Mouse (Mus musculus): ENCODE results near the gene Snai3. TPM values are rescaled to one million over a fixed set of nuclear protein-coding genes. Genes with fewer than 3 reads are reported as not detected.

The Snai3 gene
- total RNA-seq, 1 experiment from 2014 or later = not detected

GRCm38 (mm10) chr8:122459218-122459900 lies 1.2 kb downstream of the Snai3 start:
- no peak for DNase-seq

- no peak for DNase-seq
Observed at GRCm38 (mm10) chr8:122457171-122457570, 3.4 kb downstream of the Snai3 start.

- no peak for DNase-seq
Observed at GRCm38 (mm10) chr8:122454409-122454808, 6.1 kb downstream of the Snai3 start.

GRCm38 (mm10) chr8:122452154-122452553 lies 8.4 kb downstream of the Snai3 start:
- DNase-seq = no peak

GRCm38 (mm10) chr8:122451161-122451703 lies 9.3 kb downstream of the Snai3 start:
- no peak for DNase-seq

- DNase-seq = peak; percentile 44
Observed at GRCm38 (mm10) chr8:122445203-122445602, 15.3 kb downstream of the Snai3 start.

- peak; percentile 89 for DNase-seq
Observed at GRCm38 (mm10) chr8:122444058-122444748, 16.3 kb downstream of the Snai3 start.

- DNase-seq = peak; percentile 99
Observed at GRCm38 (mm10) chr8:122443262-122444006, 17.1 kb downstream of the Snai3 start, which contains the start of gene Mvd. Gene Mvd, minus strand, starts transcription at chr8:122443422.

GRCm38 (mm10) chr8:122442781-122443180 lies 17.8 kb downstream of the Snai3 start:
- no peak for DNase-seq

- DNase-seq = no peak
Observed at GRCm38 (mm10) chr8:122442356-122442755, 18.2 kb downstream of the Snai3 start.

GRCm38 (mm10) chr8:122441326-122441725 lies 19.2 kb downstream of the Snai3 start:
- DNase-seq = no peak

- DNase-seq = no peak
Observed at GRCm38 (mm10) chr8:122439336-122439735, 21.2 kb downstream of the Snai3 start.

- no peak for DNase-seq
Observed at GRCm38 (mm10) chr8:122437708-122438331, 22.7 kb downstream of the Snai3 start.

- DNase-seq = no peak
Observed at GRCm38 (mm10) chr8:122436586-122437125, 23.9 kb downstream of the Snai3 start.

- no peak for DNase-seq
Observed at GRCm38 (mm10) chr8:122436146-122436545, 24.4 kb downstream of the Snai3 start.

GRCm38 (mm10) chr8:122435375-122435774 lies 25.2 kb downstream of the Snai3 start:
- no peak for DNase-seq

GRCm38 (mm10) chr8:122433269-122433905 lies 27.1 kb downstream of the Snai3 start:
- DNase-seq = peak; percentile 36

- peak; percentile 82 for DNase-seq
Observed at GRCm38 (mm10) chr8:122432443-122433268, 27.9 kb downstream of the Snai3 start, which contains the start of gene Cyba. Gene Cyba, minus strand, starts transcription at chr8:122432930.

- DNase-seq = no peak
Observed at GRCm38 (mm10) chr8:122431694-122432442, 28.7 kb downstream of the Snai3 start.

- DNase-seq = no peak
Observed at GRCm38 (mm10) chr8:122430646-122431045, 29.9 kb downstream of the Snai3 start.

Data from adrenal gland, postnatal 14 days (tissue).